In genomic region chr17:80698191-80698901, GRCm38 (mm10) we compare ENCODE assay signal across 11 mouse cellular contexts. TPM values are rescaled to one million over a fixed set of nuclear protein-coding genes. Genes with fewer than 3 reads are reported as not detected.
DNase-seq lines count a peak whose midpoint lies in the region; ATAC-seq and TF ChIP-seq lines count a peak whose summit lies in the region.
"Had no signal": no experiment of that assay in that cellular context is flagged by ENCODE, and none has a peak within 500 bp of the region (broad histone marks: within the 10 kb centered on the region; RNA-seq: fewer than 3 reads in every experiment).

No protein-coding gene starts in this region.

- H3K36me3 ChIP-seq in heart, embryonic 12.5 days = no peaks in the 10 kb centered on the region
- no peaks in the 10 kb centered on the region for H3K36me3 ChIP-seq in midbrain, embryonic 10.5 days
- no peaks in the 10 kb centered on the region for H3K36me3 ChIP-seq in midbrain, embryonic 11.5 days (ENCODE audit: control insufficient read depth, insufficient read depth, low read length)
- no peaks in the 10 kb centered on the region for H3K36me3 ChIP-seq in heart, embryonic 16.5 days (ENCODE audit: control insufficient read depth, insufficient read depth)
- H3K36me3 ChIP-seq in limb, embryonic 14.5 days (ENCODE audit: control insufficient read depth, insufficient read depth, low read length) = no peaks in the 10 kb centered on the region

- no peak overlapping the region for H3K4me3 ChIP-seq in heart, embryonic 12.5 days
- H3K4me3 ChIP-seq in midbrain, embryonic 10.5 days = no peak overlapping the region
- no peak overlapping the region for H3K4me3 ChIP-seq in midbrain, embryonic 11.5 days (ENCODE audit: low read depth, low read length)
- no peak overlapping the region for H3K4me3 ChIP-seq in heart, embryonic 16.5 days (ENCODE audit: low read length)
- H3K4me3 ChIP-seq in limb, embryonic 14.5 days (replicated peaks; ENCODE audit: low read length) = no peak overlapping the region

- WGBS in heart, embryonic 12.5 days = 51% methylated on average over 12 of the region's 12 CpGs
- 82% methylated on average over 12 of the region's 12 CpGs for WGBS in midbrain, embryonic 10.5 days
- WGBS in midbrain, embryonic 11.5 days = 83% methylated on average over 12 of the region's 12 CpGs
- WGBS in heart, embryonic 16.5 days = 45% methylated on average over 12 of the region's 12 CpGs
- 44% methylated on average over 12 of the region's 12 CpGs for WGBS in limb, embryonic 14.5 days

- peaks cover 51% of the 10 kb centered on the region for H3K4me1 ChIP-seq in heart, embryonic 12.5 days (replicated peaks)
- H3K4me1 ChIP-seq in midbrain, embryonic 10.5 days = peaks cover 18% of the 10 kb centered on the region
- peaks cover 3% of the 10 kb centered on the region; the same call in 1 of the 2 replicates for H3K4me1 ChIP-seq in midbrain, embryonic 11.5 days (ENCODE audit: control insufficient read depth, insufficient read depth, low read length)
- peaks cover 57% of the 10 kb centered on the region for H3K4me1 ChIP-seq in heart, embryonic 16.5 days (ENCODE audit: control insufficient read depth, insufficient read depth, low read length)
- peaks cover 17% of the 10 kb centered on the region for H3K4me1 ChIP-seq in limb, embryonic 14.5 days (ENCODE audit: control insufficient read depth, insufficient read depth, low read length)

- no peak for DNase-seq in heart, postnatal 4 days
- DNase-seq in midbrain, embryonic 10.5 days (ENCODE audit: low spot score) = no peak
- DNase-seq in midbrain, embryonic 11.5 days (ENCODE audit: low spot score, missing footprints) = no peak
- DNase-seq in limb, embryonic 14.5 days (ENCODE audit: low spot score) = peak; percentile 28
- no peak for DNase-seq in layer of hippocampus, postnatal 14 days (ENCODE audit: low spot score in 2 of 2)
- DNase-seq in embryo, embryonic 11 days = no peak
- DNase-seq: gastrocnemius, postnatal 10 days; kidney, postnatal 14 days; left cerebral cortex, postnatal 4 days had no signal

- H3K9ac ChIP-seq in heart, embryonic 12.5 days = peak overlapping the region; percentile 31; the same call in 1 of the 2 replicates
- H3K9ac ChIP-seq in midbrain, embryonic 11.5 days (ENCODE audit: low read length) = no peak overlapping the region
- H3K9ac ChIP-seq in heart, embryonic 16.5 days (ENCODE audit: low read length) = peak overlapping the region; percentile 38; the same call in 1 of the 2 replicates
- no peak overlapping the region for H3K9ac ChIP-seq in limb, embryonic 14.5 days (ENCODE audit: low read depth, low read length, severe bottlenecking)

- ATAC-seq in heart, embryonic 12.5 days (ENCODE audit: insufficient number of reproducible peaks, low FRiP score) = no peak
- ATAC-seq in midbrain, embryonic 11.5 days (ENCODE audit: low FRiP score) = no peak
- ATAC-seq in heart, embryonic 16.5 days (replicated peaks; ENCODE audit: extremely low read depth, insufficient read depth, low FRiP score) = no peak
- ATAC-seq in limb, embryonic 14.5 days (ENCODE audit: low FRiP score, low read depth) = no peak

- H3K27me3 ChIP-seq in heart, embryonic 12.5 days (replicated peaks) = no peaks in the 10 kb centered on the region
- no peaks in the 10 kb centered on the region for H3K27me3 ChIP-seq in midbrain, embryonic 10.5 days (ENCODE audit: low read depth, poor library complexity, severe bottlenecking)
- no peaks in the 10 kb centered on the region for H3K27me3 ChIP-seq in midbrain, embryonic 11.5 days (ENCODE audit: control insufficient read depth, insufficient read depth, low read length)
- H3K27me3 ChIP-seq in heart, embryonic 16.5 days (ENCODE audit: control insufficient read depth, insufficient read depth, low read length) = no peaks in the 10 kb centered on the region
- H3K27me3 ChIP-seq in limb, embryonic 14.5 days (ENCODE audit: control insufficient read depth, insufficient read depth, low read length) = no peaks in the 10 kb centered on the region

- no peak for TF ChIP-seq POLR2A in limb, embryonic 14.5 days (IDR thresholded peaks at IDR 0.05; ENCODE audit: borderline replicate concordance, extremely low read depth, insufficient read depth, insufficient read length)

- no peak overlapping the region for H3K4me2 ChIP-seq in heart, embryonic 12.5 days
- no peak overlapping the region for H3K4me2 ChIP-seq in midbrain, embryonic 11.5 days
- H3K4me2 ChIP-seq in heart, embryonic 16.5 days (ENCODE audit: low read depth, low read length) = peak overlapping the region; percentile 18; the same call in 1 of the 2 replicates
- no peak overlapping the region for H3K4me2 ChIP-seq in limb, embryonic 14.5 days (replicated peaks; ENCODE audit: low read depth, low read length, severe bottlenecking)

- H3K27ac ChIP-seq in heart, embryonic 12.5 days (ENCODE audit: poor library complexity, severe bottlenecking) = no peak overlapping the region
- H3K27ac ChIP-seq in midbrain, embryonic 10.5 days (replicated peaks) = 0 out of 2 replicates have a peak overlapping the region, but pooled peaks have one; percentile 10
- no peak overlapping the region for H3K27ac ChIP-seq in midbrain, embryonic 11.5 days (ENCODE audit: low read depth, low read length)
- H3K27ac ChIP-seq in heart, embryonic 16.5 days (ENCODE audit: low read length) = peak overlapping the region; percentile 23; the same call in 1 of the 2 replicates
- H3K27ac ChIP-seq in limb, embryonic 14.5 days (replicated peaks; ENCODE audit: low read depth, low read length) = no peak overlapping the region

- no peaks in the 10 kb centered on the region for H3K9me3 ChIP-seq in heart, embryonic 12.5 days (replicated peaks)
- H3K9me3 ChIP-seq in midbrain, embryonic 10.5 days (replicated peaks) = no peaks in the 10 kb centered on the region
- no peaks in the 10 kb centered on the region for H3K9me3 ChIP-seq in midbrain, embryonic 11.5 days (ENCODE audit: control insufficient read depth, low read length)
- H3K9me3 ChIP-seq in heart, embryonic 16.5 days (replicated peaks; ENCODE audit: control insufficient read depth, low read length) = no peaks in the 10 kb centered on the region
- no peaks in the 10 kb centered on the region for H3K9me3 ChIP-seq in limb, embryonic 14.5 days (ENCODE audit: control insufficient read depth, low read length)

RNA-seq across cellular contexts. Expression of gene Map4k3, which starts 29.9 kb away (rescaled TPM):
- polyA plus RNA-seq in heart, embryonic 12.5 days (2016; fragmentation: Nextera tagmentation; extraction: Ambion mirVana) = 25.0 and 25.8 TPM in 2 replicates
- 10 to 100 TPM; 49.6 to 51.9 TPM for total RNA-seq in heart, postnatal 4 days (2021)
- 14.1 and 17.6 TPM in 2 replicates for polyA plus RNA-seq in midbrain, embryonic 10.5 days (2016; fragmentation: Nextera tagmentation; extraction: Ambion mirVana)
- 28.2 and 29.9 TPM in 2 replicates for polyA plus RNA-seq in midbrain, embryonic 11.5 days (2014; fragmentation: Nextera tagmentation; extraction: Ambion mirVana)
- 17.9 and 20.0 TPM in 2 replicates for polyA plus RNA-seq in heart, embryonic 16.5 days (2015; fragmentation: Nextera tagmentation; extraction: Ambion mirVana)
- polyA plus RNA-seq in limb, embryonic 14.5 days (2012; rRNA removed) = 50.2 and 52.8 TPM in 2 replicates
- 42.2 and 42.6 TPM in 2 replicates for polyA plus RNA-seq in limb, embryonic 14.5 days (2014; fragmentation: Nextera tagmentation; extraction: Ambion mirVana)
- 10 to 100 TPM; 83.3 to 85.6 TPM for total RNA-seq in layer of hippocampus, postnatal 14 days (2021)

Comparison
In these comparisons a context has a peak if more than half of its experiments do, and no peak if none do; other contexts are left out.
1. H3K27ac ChIP-seq: peak in midbrain, embryonic 10.5 days (single experiment) and heart, embryonic 16.5 days (single experiment); none in heart, embryonic 12.5 days (single experiment), midbrain, embryonic 11.5 days (single experiment) and limb, embryonic 14.5 days (single experiment).
2. H3K9ac ChIP-seq: peak in heart, embryonic 12.5 days (single experiment) and heart, embryonic 16.5 days (single experiment); none in midbrain, embryonic 11.5 days (single experiment) and limb, embryonic 14.5 days (single experiment).